Mouse (Mus musculus) mouse embryonic stem cell (cell line): ENCODE measurements around the gene Rad51b.

Experiments
- in situ Hi-C, 2 experiments: fragments of 300-500 bp; cut with MboI; formaldehyde crosslinking; loops; 1 replicate in 1 of 2; 3 replicates in 1 of 2; pipeline ENCODE4 v1.14.3; 2019 to 2020; ENCODE audit warnings: low sequenced_read_pairs in 2 of 2, low pct_unique_long_range_greater_than_20kb in 1 of 2, mixed read lengths in 1 of 2; ENCODE audit not compliant: unreplicated experiment in 1 of 2

Gene Rad51b

GRCm38 (mm10) chr12:79713286-79713685 is 416.2 kb downstream of the Rad51b start:
- in situ Hi-C loops: no loop called here

- in situ Hi-C loops: no loop called here
Observed at GRCm38 (mm10) chr12:79714484-79714883, 417.4 kb downstream of the Rad51b start.

GRCm38 (mm10) chr12:79715506-79716345 is 418.6 kb downstream of the Rad51b start:
- in situ Hi-C loops: no loop called here

GRCm38 (mm10) chr12:79719091-79719846 is 422.2 kb downstream of the Rad51b start:
- in situ Hi-C loops: no loop called here

GRCm38 (mm10) chr12:79719847-79720201 is 422.7 kb downstream of the Rad51b start:
- in situ Hi-C loops: no loop called here

- in situ Hi-C loops: no loop called here
Observed at GRCm38 (mm10) chr12:79724875-79725274, 427.8 kb downstream of the Rad51b start.

- in situ Hi-C loops: no loop called here
Observed at GRCm38 (mm10) chr12:79725711-79726110, 428.6 kb downstream of the Rad51b start.

- in situ Hi-C loops: no loop called here
Observed at GRCm38 (mm10) chr12:79726116-79726515, 429.0 kb downstream of the Rad51b start.

GRCm38 (mm10) chr12:79726959-79727358 is 429.9 kb downstream of the Rad51b start:
- in situ Hi-C loops: no loop called here

GRCm38 (mm10) chr12:79729926-79730506 is 432.9 kb downstream of the Rad51b start:
- in situ Hi-C loops: no loop called here

- in situ Hi-C loops: no loop called here
Observed at GRCm38 (mm10) chr12:79731905-79732304, 434.8 kb downstream of the Rad51b start.

GRCm38 (mm10) chr12:79732355-79733115 is 435.5 kb downstream of the Rad51b start:
- in situ Hi-C loops: no loop called here

GRCm38 (mm10) chr12:79735341-79735785 is 438.3 kb downstream of the Rad51b start:
- in situ Hi-C loops: no loop called here

GRCm38 (mm10) chr12:79735882-79736281 is 438.8 kb downstream of the Rad51b start:
- in situ Hi-C loops: no loop called here

- in situ Hi-C loops: no loop called here
Observed at GRCm38 (mm10) chr12:79738700-79739099, 441.6 kb downstream of the Rad51b start.

- in situ Hi-C loops: no loop called here
Observed at GRCm38 (mm10) chr12:79739918-79740639, 443.0 kb downstream of the Rad51b start.

GRCm38 (mm10) chr12:79742211-79742610 is 445.1 kb downstream of the Rad51b start:
- in situ Hi-C loops: no loop called here

GRCm38 (mm10) chr12:79744131-79744530 is 447.0 kb downstream of the Rad51b start:
- in situ Hi-C loops: no loop called here
